Mouse (Mus musculus): ENCODE results near the gene Prrg3.

- TF ChIP-seq CTCF (IDR thresholded peaks at IDR 0.05; ENCODE audit: low read depth) (no peak), EP300 (optimal IDR thresholded peaks at IDR 0.05) (no peak)
Observed at GRCm38 (mm10) chrX:71971325-71971724, 8.9 kb downstream of the Prrg3 start.

All from stomach, postnatal 0 days (tissue).